Mouse (Mus musculus) kidney, adult 10 weeks (tissue): ENCODE measurements around the gene Impg2. TPM values are rescaled to one million over a fixed set of nuclear protein-coding genes. Genes with fewer than 3 reads are reported as not detected.

ENCODE experiments used
- polyA plus RNA-seq: library from polyadenylated mRNA; stranded (reverse); fragments of 350-450 nt; fragmentation: Illumina TruSeq; extraction: RNeasy Lipid Tissue Mini Kit (QIAGEN cat#74804); gene quantifications from one replicate; pipeline ENCODE4 v1.2.3, GENCODE M21; 2014; ENCODE audit warnings: low read depth, low replicate concordance

Gene Impg2
- polyA plus RNA-seq: 1.5 TPM

GRCm38 (mm10) chr16:56204051-56204450, at the start of gene Impg2:
Gene Impg2 (plus strand): TSS chr16:56204313.

Other genes with a start within 250 kb of the Impg2 start
- gene Rpl24, start 238.0 kb upstream of the Impg2 start, polyA plus RNA-seq: 206 TPM
- gene Zbtb11, start 230.4 kb upstream of the Impg2 start, polyA plus RNA-seq: 26.2 TPM
- gene Pcnp, start 174.6 kb upstream of the Impg2 start, polyA plus RNA-seq: 303 TPM
- gene Trmt10c, start 166.5 kb upstream of the Impg2 start, polyA plus RNA-seq: 57.1 TPM
- 28.7 TPM for gene Senp7, start 156.0 kb upstream of the Impg2 start, polyA plus RNA-seq